8 mouse cellular contexts compared by ENCODE assay signal in genomic region chr19:41801742-41802369, GRCm38 (mm10). TPM values are rescaled to one million over a fixed set of nuclear protein-coding genes. Genes with fewer than 3 reads are reported as not detected.
DNase-seq lines count a peak whose midpoint lies in the region; ATAC-seq and TF ChIP-seq lines count a peak whose summit lies in the region.

Gene Arhgap19, minus strand, starts transcription at chr19:41802047.

- no peak for TF ChIP-seq CTCF in heart, adult 2 months (IDR thresholded peaks at IDR 0.05)

- H3K9me3 ChIP-seq in embryonic facial prominence, embryonic 14.5 days (ENCODE audit: control insufficient read depth, low read length) = no peaks in the 10 kb centered on the region
- H3K9me3 ChIP-seq in limb, embryonic 13.5 days = peaks cover 8% of the 10 kb centered on the region
- H3K9me3 ChIP-seq in midbrain, embryonic 16.5 days (replicated peaks; ENCODE audit: control insufficient read depth, low read length, poor library complexity, severe bottlenecking) = no peaks in the 10 kb centered on the region

- no peaks in the 10 kb centered on the region for H3K27me3 ChIP-seq in embryonic facial prominence, embryonic 14.5 days (replicated peaks; ENCODE audit: control insufficient read depth, insufficient read depth, low read length)
- H3K27me3 ChIP-seq in heart, adult 2 months (ENCODE audit: control insufficient read depth, insufficient read depth, low read length) = no peaks in the 10 kb centered on the region
- H3K27me3 ChIP-seq in limb, embryonic 13.5 days = no peaks in the 10 kb centered on the region
- no peaks in the 10 kb centered on the region for H3K27me3 ChIP-seq in midbrain, embryonic 16.5 days (ENCODE audit: control insufficient read depth, insufficient read depth, low read depth, low read length)

- H3K4me2 ChIP-seq in embryonic facial prominence, embryonic 14.5 days (ENCODE audit: low read depth, low read length) = peak within 1 kb of the TSS; percentile 75
- H3K4me2 ChIP-seq in limb, embryonic 13.5 days (replicated peaks) = peak within 1 kb of the TSS; percentile 80
- peak within 1 kb of the TSS; percentile 74 for H3K4me2 ChIP-seq in midbrain, embryonic 16.5 days (ENCODE audit: low read length)

- intact Hi-C loops in heart, adult 2 months (cut with DNase I) = loop anchor here (2.0 to 10.0 kb wide), 3 partner anchors 27 to 713 kb away; partner anchors contain the start of genes Frat1, Frat2 and R3hcc1l

- peak within 1 kb of the TSS; percentile 70 for H3K4me3 ChIP-seq in embryonic facial prominence, embryonic 14.5 days (ENCODE audit: low read depth, low read length)
- peak within 1 kb of the TSS; percentile 54 for H3K4me3 ChIP-seq in heart, adult 2 months
- peak within 1 kb of the TSS; percentile 91 for H3K4me3 ChIP-seq in limb, embryonic 13.5 days
- peak within 1 kb of the TSS; percentile 70 for H3K4me3 ChIP-seq in midbrain, embryonic 16.5 days (ENCODE audit: low read depth, low read length)

- TF ChIP-seq EP300 in heart, adult 2 months (IDR thresholded peaks at IDR 0.05; ENCODE audit: insufficient read depth, low read depth, low read length) = no peak

- peak; percentile 99 for DNase-seq in 3T3-L1 (ENCODE audit: low read depth, low spot score)
- DNase-seq in adrenal gland, postnatal 4 days (ENCODE audit: low spot score in 2 of 2) = peak; percentile 58 to 74
- DNase-seq in embryonic facial prominence, embryonic 14.5 days (ENCODE audit: low spot score) = peak; percentile 99
- peak; percentile 91 to 94 for DNase-seq in heart, adult 2 months
- DNase-seq in kidney, adult 8-10 months = peak; percentile 94 to 97
- peak; percentile 85 to 94 for DNase-seq in spleen, postnatal 10 days (ENCODE audit: low spot score in 2 of 2)

- WGBS in embryonic facial prominence, embryonic 14.5 days = under 1% methylated on average over 25 of the region's 48 CpGs
- under 1% methylated on average over 48 of the region's 48 CpGs for WGBS in heart, adult 2 months
- under 1% methylated on average over 48 of the region's 48 CpGs for WGBS in limb, embryonic 13.5 days
- WGBS in midbrain, embryonic 16.5 days = under 1% methylated on average over 48 of the region's 48 CpGs

- TF ChIP-seq POLR2A in heart, adult 2 months (IDR thresholded peaks at IDR 0.05; ENCODE audit: insufficient read depth, low read depth, low read length) = peak; percentile 50; the same call in 1 of the 2 replicates

- H3K27ac ChIP-seq in embryonic facial prominence, embryonic 14.5 days (replicated peaks; ENCODE audit: low read depth, low read length) = no peak within 1 kb of the TSS; the same call in 1 of the 2 replicates
- peak within 1 kb of the TSS; percentile 68 for H3K27ac ChIP-seq in heart, adult 2 months
- peak within 1 kb of the TSS; percentile 67 for H3K27ac ChIP-seq in limb, embryonic 13.5 days
- H3K27ac ChIP-seq in midbrain, embryonic 16.5 days (ENCODE audit: low read length) = peak within 1 kb of the TSS; percentile 64

- H3K9ac ChIP-seq in embryonic facial prominence, embryonic 14.5 days (ENCODE audit: low read depth, low read length) = peak within 1 kb of the TSS; percentile 85
- peak within 1 kb of the TSS; percentile 54 for H3K9ac ChIP-seq in heart, adult 2 months (ENCODE audit: low read depth, low read length)
- peak within 1 kb of the TSS; percentile 86 for H3K9ac ChIP-seq in limb, embryonic 13.5 days
- peak within 1 kb of the TSS; percentile 70 for H3K9ac ChIP-seq in midbrain, embryonic 16.5 days (ENCODE audit: low read depth, low read length)

- H3K36me3 ChIP-seq in embryonic facial prominence, embryonic 14.5 days (ENCODE audit: control insufficient read depth, insufficient read depth, low read length) = no peaks in the 10 kb centered on the region
- H3K36me3 ChIP-seq in heart, adult 2 months (ENCODE audit: control insufficient read depth, insufficient read depth, low read length) = no peaks in the 10 kb centered on the region
- H3K36me3 ChIP-seq in limb, embryonic 13.5 days = no peaks in the 10 kb centered on the region
- no peaks in the 10 kb centered on the region for H3K36me3 ChIP-seq in midbrain, embryonic 16.5 days (ENCODE audit: control insufficient read depth, insufficient read depth, low read length)

- peak; percentile 100 for ATAC-seq in embryonic facial prominence, embryonic 14.5 days (ENCODE audit: low read depth)
- ATAC-seq in limb, embryonic 13.5 days (ENCODE audit: low FRiP score, low read depth) = peak; percentile 100
- ATAC-seq in midbrain, embryonic 16.5 days = peak; percentile 100

- H3K79me2 ChIP-seq in heart, adult 2 months (replicated peaks; ENCODE audit: control insufficient read depth, insufficient read depth, low read length) = no peaks in the 10 kb centered on the region

- peaks cover 11% of the 10 kb centered on the region; the same call in 1 of the 2 replicates for H3K4me1 ChIP-seq in embryonic facial prominence, embryonic 14.5 days (ENCODE audit: control insufficient read depth, insufficient read depth, low read length)
- H3K4me1 ChIP-seq in heart, adult 2 months (ENCODE audit: control insufficient read depth, insufficient read depth, low read length) = no peaks in the 10 kb centered on the region
- peaks cover 15% of the 10 kb centered on the region for H3K4me1 ChIP-seq in limb, embryonic 13.5 days
- peaks cover 12% of the 10 kb centered on the region for H3K4me1 ChIP-seq in midbrain, embryonic 16.5 days (ENCODE audit: control insufficient read depth, insufficient read depth, low read length)

RNA-seq across cellular contexts. Expression of gene Arhgap19, which starts in this region (rescaled TPM):
- total RNA-seq in adrenal gland, postnatal 4 days (2021) = 10 to 100 TPM; 11.6 to 12.2 TPM
- 17.5 and 21.2 TPM in 2 replicates for polyA plus RNA-seq in embryonic facial prominence, embryonic 14.5 days (2014; fragmentation: Nextera tagmentation; extraction: Ambion mirVana)
- total RNA-seq in heart, adult 2 months (2021) = 1 to 10 TPM; 1.7 to 2.0 TPM
- 1.4 and 2.1 TPM in 2 replicates for polyA plus RNA-seq in heart, adult 2 months (2012; rRNA removed)
- polyA plus RNA-seq in limb, embryonic 13.5 days (2015; fragmentation: Nextera tagmentation; extraction: Ambion mirVana) = 21.6 and 23.1 TPM in 2 replicates
- polyA plus RNA-seq in midbrain, embryonic 16.5 days (2015; fragmentation: Nextera tagmentation; extraction: Ambion mirVana) = 4.3 TPM in 2 replicates

Comparison
In these comparisons a context has a peak if more than half of its experiments do, and no peak if none do; other contexts are left out.
1. RNA of gene Arhgap19 (total RNA-seq): 11.6 to 12.2 TPM in adrenal gland, postnatal 4 days; 1.7 to 2.0 TPM in heart, adult 2 months; every median in the first group is over 4 times any median in the second.
2. Peak in every context shown above with its lines, with median percentiles within 50 percentile points of each other: DNase-seq, ATAC-seq, H3K4me2 ChIP-seq, H3K4me3 ChIP-seq and H3K9ac ChIP-seq.